Mouse (Mus musculus): ENCODE results near the gene Pdzd2. TPM values are rescaled to one million over a fixed set of nuclear protein-coding genes. Genes with fewer than 3 reads are reported as not detected.
A peak's percentile ranks its signal among the peaks of the same experiment; 100 is the strongest.

Gene Pdzd2
- polyA plus RNA-seq, 1 experiment: 2.4 TPM

DNA sequence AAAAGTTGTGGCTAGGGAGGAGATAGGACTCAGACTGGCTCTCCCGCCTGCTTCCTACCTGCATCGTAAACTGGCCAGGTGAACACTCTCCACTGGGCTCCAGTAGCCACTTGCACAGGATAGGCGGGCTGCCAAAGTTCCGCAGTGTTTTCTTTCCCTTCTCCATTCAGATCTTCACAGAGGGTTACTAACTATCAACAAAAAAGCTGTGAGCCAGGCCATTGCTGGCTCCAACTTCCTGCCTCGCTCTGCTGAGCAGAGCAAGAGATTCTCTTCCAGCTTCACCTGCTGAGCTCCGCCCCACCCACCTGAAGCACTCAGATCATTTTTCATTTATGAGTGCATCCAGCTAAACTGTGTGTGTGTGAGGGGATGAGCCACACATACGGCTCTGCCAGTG, 246.5 kb downstream of the Pdzd2 start:
- Histone ChIP-seq H3K4me3 (ENCODE audit: low read depth, low read length) (no peak overlapping the region), H3K4me1 (ENCODE audit: control insufficient read depth, insufficient read depth, insufficient read length, low read length) (no peaks in the 10 kb centered on the region), H3K27ac (ENCODE audit: insufficient read depth, low read depth, low read length) (no peak overlapping the region), H3K36me3 (ENCODE audit: control insufficient read depth, insufficient read depth, low read length) (no peaks in the 10 kb centered on the region), H3K27me3 (ENCODE audit: control insufficient read depth, insufficient read depth, low read length) (no peaks in the 10 kb centered on the region; the same call in 1 of the 2 replicates)
- no peak for TF ChIP-seq CTCF (IDR thresholded peaks at IDR 0.05; ENCODE audit: extremely low read depth, insufficient read length, insufficient replicate concordance, low read depth, low read length)
- WGBS: 43% methylated on average over 7 of the region's 7 CpGs

DNA sequence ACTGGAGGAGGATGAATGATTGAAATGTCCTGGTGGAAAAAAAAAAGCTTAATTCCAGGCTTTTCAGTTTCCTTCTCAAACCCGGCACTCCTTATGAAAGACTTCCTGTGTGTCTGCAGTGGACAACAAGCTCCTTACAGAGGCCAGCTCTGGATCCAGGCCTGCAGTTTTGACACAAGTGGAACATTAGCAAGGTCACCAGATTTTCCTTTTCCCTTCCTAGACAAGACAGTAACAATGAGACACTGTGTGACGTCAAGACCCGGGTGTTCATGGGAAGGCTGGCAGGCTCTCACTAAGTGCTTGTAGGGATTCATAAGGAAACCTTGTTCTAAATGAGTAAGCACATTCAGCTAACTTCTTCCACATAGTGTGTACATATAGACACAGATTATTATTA, 248.8 kb downstream of the Pdzd2 start:
- no peak overlapping the region for H3K4me3 ChIP-seq (ENCODE audit: low read depth, low read length)
- peak overlapping the region; percentile 33; the same call in 1 of the 2 replicates for H3K27ac ChIP-seq (ENCODE audit: insufficient read depth, low read depth, low read length)
- no peaks in the 10 kb centered on the region for H3K4me1 ChIP-seq (ENCODE audit: control insufficient read depth, insufficient read depth, insufficient read length, low read length)
- WGBS: 52% methylated on average over 3 of the region's 3 CpGs
- H3K27me3 ChIP-seq (ENCODE audit: control insufficient read depth, insufficient read depth, low read length): no peaks in the 10 kb centered on the region; the same call in 1 of the 2 replicates
- H3K36me3 ChIP-seq (ENCODE audit: control insufficient read depth, insufficient read depth, low read length): no peaks in the 10 kb centered on the region
- TF ChIP-seq POLR2A (IDR thresholded peaks at IDR 0.05; ENCODE audit: low read depth, low read length) (no peak), CTCF (IDR thresholded peaks at IDR 0.05; ENCODE audit: extremely low read depth, insufficient read length, insufficient replicate concordance, low read depth, low read length) (no peak)

DNA sequence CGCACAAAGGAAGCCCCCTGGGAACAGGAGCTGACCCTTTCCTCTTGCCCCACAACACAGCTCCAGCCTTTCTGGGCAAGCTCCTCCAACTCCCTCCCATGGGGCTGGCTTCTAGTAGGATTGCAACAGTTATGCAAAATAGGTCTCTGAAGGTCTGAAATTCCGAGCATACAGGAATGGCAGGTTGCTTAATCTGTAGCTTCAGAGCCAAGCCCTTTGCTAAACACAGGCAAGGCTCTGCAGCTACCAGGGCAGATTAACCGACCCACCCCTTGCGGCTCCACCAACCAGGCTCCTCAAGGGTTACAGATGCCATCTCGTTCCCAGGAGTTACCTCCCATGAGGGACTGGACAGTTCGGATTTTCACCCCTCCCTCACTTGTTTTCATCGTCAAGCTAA, 249.2 kb downstream of the Pdzd2 start:
- TF ChIP-seq CTCF (IDR thresholded peaks at IDR 0.05; ENCODE audit: extremely low read depth, insufficient read length, insufficient replicate concordance, low read depth, low read length): no peak
- no peak for TF ChIP-seq POLR2A (IDR thresholded peaks at IDR 0.05; ENCODE audit: low read depth, low read length)
- H3K36me3 ChIP-seq (ENCODE audit: control insufficient read depth, insufficient read depth, low read length): no peaks in the 10 kb centered on the region
- no peaks in the 10 kb centered on the region for H3K4me1 ChIP-seq (ENCODE audit: control insufficient read depth, insufficient read depth, insufficient read length, low read length)
- no peak overlapping the region for H3K4me3 ChIP-seq (ENCODE audit: low read depth, low read length)
- 40% methylated on average over 7 of the region's 7 CpGs for WGBS
- peak overlapping the region; percentile 33; the same call in 1 of the 2 replicates for H3K27ac ChIP-seq (ENCODE audit: insufficient read depth, low read depth, low read length)
- no peaks in the 10 kb centered on the region; the same call in 1 of the 2 replicates for H3K27me3 ChIP-seq (ENCODE audit: control insufficient read depth, insufficient read depth, low read length)

DNA sequence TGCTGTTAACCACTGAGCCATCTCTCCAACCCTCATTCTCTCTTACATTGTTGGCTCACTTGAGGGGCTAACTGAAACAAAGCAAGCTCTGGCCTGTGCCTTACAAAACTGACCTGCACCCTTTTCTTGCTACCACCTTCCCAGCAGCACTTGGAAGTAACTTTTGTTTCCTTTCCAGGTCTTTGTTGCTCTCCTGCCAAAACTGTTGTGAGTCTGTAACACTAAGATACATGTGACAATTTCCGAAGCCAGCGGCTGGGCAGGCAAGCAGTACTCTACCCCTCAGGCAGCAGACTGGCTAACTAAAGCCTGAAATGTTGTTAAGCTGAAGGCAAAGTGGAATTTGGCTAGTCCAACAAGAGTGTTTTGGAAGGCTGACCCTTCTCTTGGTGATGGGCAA, 251.4 kb downstream of the Pdzd2 start:
- Histone ChIP-seq H3K27me3 (ENCODE audit: control insufficient read depth, insufficient read depth, low read length) (no peaks in the 10 kb centered on the region), H3K4me1 (ENCODE audit: control insufficient read depth, insufficient read depth, insufficient read length, low read length) (no peaks in the 10 kb centered on the region), H3K27ac (ENCODE audit: insufficient read depth, low read depth, low read length) (no peak overlapping the region), H3K36me3 (ENCODE audit: control insufficient read depth, insufficient read depth, low read length) (no peaks in the 10 kb centered on the region), H3K4me3 (ENCODE audit: low read depth, low read length) (no peak overlapping the region)
- WGBS: 78% methylated on average over 2 of the region's 2 CpGs
- TF ChIP-seq CTCF (IDR thresholded peaks at IDR 0.05; ENCODE audit: extremely low read depth, insufficient read length, insufficient replicate concordance, low read depth, low read length): no peak
- no peak for TF ChIP-seq POLR2A (IDR thresholded peaks at IDR 0.05; ENCODE audit: low read depth, low read length)

DNA sequence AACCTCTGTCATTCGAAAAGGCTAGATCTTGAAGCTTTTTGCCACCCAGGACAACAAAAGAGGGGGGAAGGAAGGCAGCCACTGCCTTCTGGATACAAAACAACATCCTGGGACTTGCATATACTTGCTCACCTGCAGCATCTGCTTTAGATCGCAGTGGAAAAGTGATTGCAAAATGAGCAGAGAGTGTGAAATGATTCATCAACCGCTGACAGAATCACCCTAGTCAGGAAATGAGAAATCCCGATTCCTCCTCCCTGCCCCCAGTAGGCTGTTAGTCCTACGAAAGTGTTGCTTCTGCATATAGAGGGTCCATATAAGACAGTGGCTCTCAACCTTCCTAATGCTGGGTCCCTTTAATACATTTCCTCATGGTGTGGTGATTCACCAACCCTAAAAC, 258.5 kb downstream of the Pdzd2 start:
- Histone ChIP-seq H3K4me3 (ENCODE audit: low read depth, low read length) (no peak overlapping the region), H3K4me1 (ENCODE audit: control insufficient read depth, insufficient read depth, insufficient read length, low read length) (no peaks in the 10 kb centered on the region), H3K36me3 (ENCODE audit: control insufficient read depth, insufficient read depth, low read length) (no peaks in the 10 kb centered on the region), H3K27me3 (ENCODE audit: control insufficient read depth, insufficient read depth, low read length) (no peaks in the 10 kb centered on the region), H3K27ac (ENCODE audit: insufficient read depth, low read depth, low read length) (no peak overlapping the region)
- 68% methylated on average over 5 of the region's 5 CpGs for WGBS
- TF ChIP-seq POLR2A (IDR thresholded peaks at IDR 0.05; ENCODE audit: low read depth, low read length) (no peak), CTCF (IDR thresholded peaks at IDR 0.05; ENCODE audit: extremely low read depth, insufficient read length, insufficient replicate concordance, low read depth, low read length) (no peak)

DNA sequence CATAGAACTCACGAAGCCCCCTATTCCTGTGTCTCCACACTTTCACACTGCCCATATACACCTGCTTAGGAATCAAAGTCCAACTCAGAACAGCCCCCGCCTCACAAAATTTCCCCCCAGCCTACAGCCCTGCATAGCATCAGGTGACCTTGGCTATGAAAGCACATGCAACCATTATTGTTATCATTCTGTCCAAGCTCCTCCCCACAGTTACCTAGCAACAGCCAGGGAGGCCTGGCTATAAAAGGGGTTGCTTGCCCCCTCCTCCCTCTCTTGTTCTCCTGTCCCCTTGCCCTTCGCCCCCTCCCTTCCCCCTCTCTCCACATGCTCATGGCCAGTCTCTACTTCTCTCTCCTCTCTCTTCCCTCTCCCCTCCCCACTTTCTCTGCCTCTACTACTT, 259.4 kb downstream of the Pdzd2 start:
- 64% methylated on average over 3 of the region's 3 CpGs for WGBS
- no peak for TF ChIP-seq POLR2A (IDR thresholded peaks at IDR 0.05; ENCODE audit: low read depth, low read length)
- no peak for TF ChIP-seq CTCF (IDR thresholded peaks at IDR 0.05; ENCODE audit: extremely low read depth, insufficient read length, insufficient replicate concordance, low read depth, low read length)
- Histone ChIP-seq H3K27me3 (ENCODE audit: control insufficient read depth, insufficient read depth, low read length) (no peaks in the 10 kb centered on the region), H3K27ac (ENCODE audit: insufficient read depth, low read depth, low read length) (no peak overlapping the region), H3K4me3 (ENCODE audit: low read depth, low read length) (no peak overlapping the region), H3K4me1 (ENCODE audit: control insufficient read depth, insufficient read depth, insufficient read length, low read length) (no peaks in the 10 kb centered on the region), H3K36me3 (ENCODE audit: control insufficient read depth, insufficient read depth, low read length) (no peaks in the 10 kb centered on the region)

DNA sequence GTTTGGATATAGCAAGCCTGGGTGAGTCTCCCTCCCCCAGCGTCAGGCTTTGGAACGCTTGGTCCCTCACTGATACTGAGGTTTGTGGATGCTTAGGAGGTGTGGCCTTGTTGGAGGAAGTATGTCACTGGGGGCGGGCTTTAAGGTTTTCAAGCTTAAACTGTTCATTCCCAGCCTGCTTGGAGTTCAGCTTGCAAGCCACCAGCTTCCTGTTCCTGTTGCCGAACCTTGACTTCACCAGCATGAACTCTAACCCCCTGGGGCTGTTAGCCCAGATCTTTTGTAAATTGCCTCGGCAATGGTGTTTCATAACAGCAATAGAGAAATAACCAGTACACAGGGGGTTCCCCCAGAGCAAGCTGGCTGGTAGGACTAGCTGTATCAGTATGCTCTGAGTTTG, 260.4 kb downstream of the Pdzd2 start:
- Histone ChIP-seq H3K4me3 (ENCODE audit: low read depth, low read length) (no peak overlapping the region), H3K27ac (ENCODE audit: insufficient read depth, low read depth, low read length) (no peak overlapping the region), H3K36me3 (ENCODE audit: control insufficient read depth, insufficient read depth, low read length) (no peaks in the 10 kb centered on the region), H3K4me1 (ENCODE audit: control insufficient read depth, insufficient read depth, insufficient read length, low read length) (no peaks in the 10 kb centered on the region), H3K27me3 (ENCODE audit: control insufficient read depth, insufficient read depth, low read length) (no peaks in the 10 kb centered on the region)
- no peak for TF ChIP-seq CTCF (IDR thresholded peaks at IDR 0.05; ENCODE audit: extremely low read depth, insufficient read length, insufficient replicate concordance, low read depth, low read length)
- no peak for TF ChIP-seq POLR2A (IDR thresholded peaks at IDR 0.05; ENCODE audit: low read depth, low read length)
- 49% methylated on average over 5 of the region's 5 CpGs for WGBS

DNA sequence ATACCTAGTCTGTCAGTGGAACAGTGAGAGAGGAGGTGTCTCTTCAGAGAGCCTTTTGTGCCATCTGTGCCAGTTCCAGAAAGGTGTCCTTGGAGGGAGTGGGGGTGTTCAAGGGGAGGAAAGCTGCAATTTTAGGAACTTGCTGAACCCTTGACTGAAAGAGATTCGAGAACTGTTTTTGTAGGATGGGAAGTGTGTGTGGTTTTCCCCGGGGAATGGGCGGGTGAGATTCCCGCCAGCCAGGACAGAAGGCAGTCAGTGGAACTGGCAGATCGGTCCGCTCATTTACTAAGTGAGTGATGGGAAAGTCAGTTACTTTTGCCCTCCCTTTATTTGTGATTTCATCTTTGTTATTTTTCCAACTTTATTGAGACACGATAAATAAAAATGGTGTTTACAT, 266.1 kb downstream of the Pdzd2 start:
- Histone ChIP-seq H3K4me3 (ENCODE audit: low read depth, low read length) (no peak overlapping the region), H3K27ac (ENCODE audit: insufficient read depth, low read depth, low read length) (no peak overlapping the region), H3K4me1 (ENCODE audit: control insufficient read depth, insufficient read depth, insufficient read length, low read length) (no peaks in the 10 kb centered on the region), H3K36me3 (ENCODE audit: control insufficient read depth, insufficient read depth, low read length) (no peaks in the 10 kb centered on the region), H3K27me3 (ENCODE audit: control insufficient read depth, insufficient read depth, low read length) (no peaks in the 10 kb centered on the region)
- 80% methylated on average over 7 of the region's 7 CpGs for WGBS
- TF ChIP-seq POLR2A (IDR thresholded peaks at IDR 0.05; ENCODE audit: low read depth, low read length) (no peak), CTCF (IDR thresholded peaks at IDR 0.05; ENCODE audit: extremely low read depth, insufficient read length, insufficient replicate concordance, low read depth, low read length) (no peak)
